Comparison of ENCODE assay signal across 9 mouse cellular contexts in the genomic region with DNA sequence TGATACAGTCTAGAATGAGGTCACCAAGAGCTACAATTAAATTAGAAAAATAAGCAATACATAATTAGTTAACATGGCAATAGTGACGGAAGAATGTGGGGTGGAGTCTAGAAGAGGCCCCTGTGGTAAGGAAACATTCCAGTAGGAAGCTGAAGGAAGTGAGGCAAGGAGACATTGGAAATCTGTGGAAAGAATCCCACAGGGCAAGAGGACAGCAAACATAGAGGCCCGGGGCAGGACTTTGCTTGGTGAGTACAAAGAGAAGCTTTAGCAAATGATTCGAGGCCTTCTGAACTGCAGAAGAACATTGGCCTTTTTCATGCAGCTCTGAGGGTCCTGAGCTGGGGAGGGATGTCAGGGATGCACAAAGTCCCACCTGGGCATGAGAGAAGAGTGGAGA. TPM values are rescaled to one million over a fixed set of nuclear protein-coding genes. Genes with fewer than 3 reads are reported as not detected.
DNase-seq lines count a peak whose midpoint lies in the region; ATAC-seq and TF ChIP-seq lines count a peak whose summit lies in the region.
"Had no signal": no experiment of that assay in that cellular context is flagged by ENCODE, and none has a peak within 500 bp of the region (broad histone marks: within the 10 kb centered on the region; RNA-seq: fewer than 3 reads in every experiment).

Gene Cacna1a (plus strand): TSS at position 166 of the 400 bp plus-strand sequence.

- no peak within 1 kb of the TSS for H3K9ac ChIP-seq in hindbrain, embryonic 15.5 days

- TF ChIP-seq CTCF in brain, embryonic 14.5 days (IDR thresholded peaks at IDR 0.05; ENCODE audit: borderline replicate concordance, extremely low read depth, insufficient read depth, insufficient read length) = no peak

- H3K27me3 ChIP-seq in hindbrain, embryonic 15.5 days = no peaks in the 10 kb centered on the region

- H3K4me2 ChIP-seq in hindbrain, embryonic 15.5 days = no peak within 1 kb of the TSS
- H3K4me2 ChIP-seq: heart, embryonic 11.5 days had no signal

- no peaks in the 10 kb centered on the region for H3K4me1 ChIP-seq in hindbrain, embryonic 15.5 days (replicated peaks)

- H3K9me3 ChIP-seq in hindbrain, embryonic 15.5 days = no peaks in the 10 kb centered on the region

- H3K4me3 ChIP-seq in hindbrain, embryonic 15.5 days = no peak within 1 kb of the TSS

- intact Hi-C loops in left cerebral cortex, postnatal 14 days (cut with DNase I) = no loop called here

- H3K36me3 ChIP-seq in hindbrain, embryonic 15.5 days = no peaks in the 10 kb centered on the region

- 84% methylated on average over 3 of the region's 3 CpGs for WGBS in hindbrain, embryonic 15.5 days

- no peak within 1 kb of the TSS for H3K27ac ChIP-seq in hindbrain, embryonic 15.5 days (replicated peaks)

- no peak for ATAC-seq in hindbrain, embryonic 15.5 days (ENCODE audit: low FRiP score, low read depth)

- DNase-seq in layer of hippocampus, adult 18-20 months (ENCODE audit: low spot score in 2 of 2) = no peak
- no peak for DNase-seq in layer of hippocampus, adult 9-11 months
- no peak for DNase-seq in brain, embryonic 14.5 days (ENCODE audit: low read depth)
- DNase-seq in left cerebral cortex, postnatal 14 days (ENCODE audit: low spot score in 2 of 2) = no peak
- DNase-seq in spleen, adult 18-20 months = no peak
- DNase-seq in cerebellum, postnatal 14 days = no peak
- no peak for DNase-seq in embryo, embryonic 10 days (ENCODE audit: low spot score)

- no peak for TF ChIP-seq POLR2A in brain, embryonic 14.5 days (IDR thresholded peaks at IDR 0.05; ENCODE audit: borderline replicate concordance, extremely low read depth, insufficient read depth, insufficient read length, poor library complexity, severe bottlenecking)

RNA-seq across cellular contexts. Expression of gene Cacna1a, which starts in this region (rescaled TPM):
- total RNA-seq in layer of hippocampus, adult 18-20 months (2021) = 100 to 1,000 TPM; 156 to 184 TPM
- 41.1 and 80.8 TPM in 2 replicates for polyA plus RNA-seq in brain, embryonic 14.5 days (2012; rRNA removed)
- polyA plus RNA-seq in hindbrain, embryonic 15.5 days (2015; fragmentation: Nextera tagmentation; extraction: Ambion mirVana) = 22.0 and 22.3 TPM in 2 replicates
- 100 to 1,000 TPM; 288 to 326 TPM for total RNA-seq in left cerebral cortex, postnatal 14 days (2021)
